Mouse (Mus musculus): ENCODE data around the gene Rab1b. TPM values are rescaled to one million over a fixed set of nuclear protein-coding genes. Genes with fewer than 3 reads are reported as not detected.

Rab1b gene
- polyA plus RNA-seq, 1 experiment from 2014 or later, result 231 TPM

GRCm38 (mm10) chr19:5069486-5069885 is 37.4 kb downstream of the Rab1b start:
- no peaks in the 10 kb centered on the region for H3K9me3 ChIP-seq (ENCODE audit: control insufficient read depth, low read length)
- peaks cover 39% of the 10 kb centered on the region for H3K27me3 ChIP-seq (ENCODE audit: control insufficient read depth, insufficient read depth, low read length)
- H3K27ac ChIP-seq (ENCODE audit: low read depth, low read length), result no peak overlapping the region
- peaks cover 24% of the 10 kb centered on the region for H3K4me1 ChIP-seq (ENCODE audit: control insufficient read depth, insufficient read depth, low read length)
- DNase-seq (ENCODE audit: low spot score, missing footprints) (no peak), ATAC-seq (ENCODE audit: low FRiP score) (no peak)
- H3K4me3 ChIP-seq (ENCODE audit: low read depth, low read length), result no peak overlapping the region
- no peaks in the 10 kb centered on the region for H3K36me3 ChIP-seq (ENCODE audit: control insufficient read depth, insufficient read depth, low read length)
- no peak overlapping the region for H3K9ac ChIP-seq (ENCODE audit: low read length)
- WGBS, result 90% methylated on average over 5 of the region's 5 CpGs
- H3K4me2 ChIP-seq, result no peak overlapping the region

- H3K9me3 ChIP-seq (ENCODE audit: control insufficient read depth, low read length), result no peaks in the 10 kb centered on the region
- H3K4me3 ChIP-seq (ENCODE audit: low read depth, low read length), result peak overlapping the region; percentile 33
- H3K27me3 ChIP-seq (ENCODE audit: control insufficient read depth, insufficient read depth, low read length), result peaks cover 39% of the 10 kb centered on the region
- no peak overlapping the region for H3K27ac ChIP-seq (ENCODE audit: low read depth, low read length)
- DNase-seq (ENCODE audit: low spot score, missing footprints) (peak; percentile 90), ATAC-seq (ENCODE audit: low FRiP score) (no peak)
- H3K36me3 ChIP-seq (ENCODE audit: control insufficient read depth, insufficient read depth, low read length), result no peaks in the 10 kb centered on the region
- H3K4me1 ChIP-seq (ENCODE audit: control insufficient read depth, insufficient read depth, low read length), result peaks cover 24% of the 10 kb centered on the region
- peak overlapping the region; percentile 56 for H3K9ac ChIP-seq (ENCODE audit: low read length)
- peak overlapping the region; percentile 78 for H3K4me2 ChIP-seq
- 43% methylated on average over 21 of the region's 21 CpGs for WGBS
Measured at GRCm38 (mm10) chr19:5068570-5069234, 38.2 kb downstream of the Rab1b start.

- no peaks in the 10 kb centered on the region for H3K36me3 ChIP-seq (ENCODE audit: control insufficient read depth, insufficient read depth, low read length)
- DNase-seq (ENCODE audit: low spot score, missing footprints) (peak; percentile 93), ATAC-seq (ENCODE audit: low FRiP score) (no peak)
- 2% methylated on average over 44 of the region's 56 CpGs for WGBS
- peak within 1 kb of the TSS; percentile 33 for H3K4me3 ChIP-seq (ENCODE audit: low read depth, low read length)
- peaks cover 24% of the 10 kb centered on the region for H3K4me1 ChIP-seq (ENCODE audit: control insufficient read depth, insufficient read depth, low read length)
- peaks cover 39% of the 10 kb centered on the region for H3K27me3 ChIP-seq (ENCODE audit: control insufficient read depth, insufficient read depth, low read length)
- no peak within 1 kb of the TSS for H3K27ac ChIP-seq (ENCODE audit: low read depth, low read length)
- H3K4me2 ChIP-seq, result peak within 1 kb of the TSS; percentile 78
- peak within 1 kb of the TSS; percentile 56 for H3K9ac ChIP-seq (ENCODE audit: low read length)
- H3K9me3 ChIP-seq (ENCODE audit: control insufficient read depth, low read length), result no peaks in the 10 kb centered on the region
Measured at GRCm38 (mm10) chr19:5067867-5068569, 38.9 kb downstream of the Rab1b start, which contains the start of gene Cd248. Gene Cd248 (plus strand): TSS chr19:5068078.

- Histone ChIP-seq H3K9ac (ENCODE audit: low read length) (peak overlapping the region; percentile 56; the same call in 1 of the 2 replicates), H3K4me2 (peak overlapping the region; percentile 78), H3K4me1 (ENCODE audit: control insufficient read depth, insufficient read depth, low read length) (peaks cover 20% of the 10 kb centered on the region), H3K9me3 (ENCODE audit: control insufficient read depth, low read length) (no peaks in the 10 kb centered on the region), H3K4me3 (ENCODE audit: low read depth, low read length) (peak overlapping the region; percentile 33), H3K36me3 (ENCODE audit: control insufficient read depth, insufficient read depth, low read length) (no peaks in the 10 kb centered on the region), H3K27me3 (ENCODE audit: control insufficient read depth, insufficient read depth, low read length) (peaks cover 39% of the 10 kb centered on the region), H3K27ac (ENCODE audit: low read depth, low read length) (no peak overlapping the region)
- 8% methylated on average over 15 of the region's 15 CpGs for WGBS
- DNase-seq (ENCODE audit: low spot score, missing footprints), result peak; percentile 92
- ATAC-seq (ENCODE audit: low FRiP score), result no peak
Measured at GRCm38 (mm10) chr19:5067040-5067799, 39.7 kb downstream of the Rab1b start.

- ATAC-seq (ENCODE audit: low FRiP score), result no peak
- no peak for DNase-seq (ENCODE audit: low spot score, missing footprints)
- Histone ChIP-seq H3K9ac (ENCODE audit: low read length) (no peak overlapping the region), H3K4me3 (ENCODE audit: low read depth, low read length) (no peak overlapping the region), H3K27ac (ENCODE audit: low read depth, low read length) (no peak overlapping the region), H3K36me3 (ENCODE audit: control insufficient read depth, insufficient read depth, low read length) (no peaks in the 10 kb centered on the region), H3K9me3 (ENCODE audit: control insufficient read depth, low read length) (no peaks in the 10 kb centered on the region), H3K27me3 (ENCODE audit: control insufficient read depth, insufficient read depth, low read length) (peaks cover 31% of the 10 kb centered on the region), H3K4me2 (no peak overlapping the region), H3K4me1 (ENCODE audit: control insufficient read depth, insufficient read depth, low read length) (peaks cover 10% of the 10 kb centered on the region)
- 75% methylated on average over 7 of the region's 7 CpGs for WGBS
Measured at GRCm38 (mm10) chr19:5065104-5065503, 41.8 kb downstream of the Rab1b start.

GRCm38 (mm10) chr19:5062446-5062845 is 44.4 kb downstream of the Rab1b start:
- DNase-seq (ENCODE audit: low spot score, missing footprints) (no peak), ATAC-seq (ENCODE audit: low FRiP score) (no peak)
- H3K36me3 ChIP-seq (ENCODE audit: control insufficient read depth, insufficient read depth, low read length), result no peaks in the 10 kb centered on the region
- no peak overlapping the region for H3K4me2 ChIP-seq
- no peak overlapping the region for H3K4me3 ChIP-seq (ENCODE audit: low read depth, low read length)
- peaks cover 8% of the 10 kb centered on the region for H3K4me1 ChIP-seq (ENCODE audit: control insufficient read depth, insufficient read depth, low read length)
- no peak overlapping the region for H3K9ac ChIP-seq (ENCODE audit: low read length)
- WGBS, result 84% methylated on average over 6 of the region's 6 CpGs
- peaks cover 5% of the 10 kb centered on the region; the same call in 1 of the 2 replicates for H3K27me3 ChIP-seq (ENCODE audit: control insufficient read depth, insufficient read depth, low read length)
- H3K27ac ChIP-seq (ENCODE audit: low read depth, low read length), result no peak overlapping the region
- no peaks in the 10 kb centered on the region for H3K9me3 ChIP-seq (ENCODE audit: control insufficient read depth, low read length)

GRCm38 (mm10) chr19:5062041-5062440 is 44.8 kb downstream of the Rab1b start:
- no peak overlapping the region for H3K4me2 ChIP-seq
- peaks cover 8% of the 10 kb centered on the region; the same call in 1 of the 2 replicates for H3K4me1 ChIP-seq (ENCODE audit: control insufficient read depth, insufficient read depth, low read length)
- no peak overlapping the region for H3K9ac ChIP-seq (ENCODE audit: low read length)
- no peaks in the 10 kb centered on the region for H3K36me3 ChIP-seq (ENCODE audit: control insufficient read depth, insufficient read depth, low read length)
- no peaks in the 10 kb centered on the region for H3K9me3 ChIP-seq (ENCODE audit: control insufficient read depth, low read length)
- DNase-seq (ENCODE audit: low spot score, missing footprints) (no peak), ATAC-seq (ENCODE audit: low FRiP score) (no peak)
- H3K4me3 ChIP-seq (ENCODE audit: low read depth, low read length), result no peak overlapping the region
- WGBS, result 91% methylated on average over 5 of the region's 5 CpGs
- H3K27me3 ChIP-seq (ENCODE audit: control insufficient read depth, insufficient read depth, low read length), result 0 out of 2 replicates have a peak, but pooled peaks cover 2% of the 10 kb centered on the region
- no peak overlapping the region for H3K27ac ChIP-seq (ENCODE audit: low read depth, low read length)

GRCm38 (mm10) chr19:5060365-5061330 is 46.2 kb downstream of the Rab1b start:
- ATAC-seq (ENCODE audit: low FRiP score), result no peak
- no peaks in the 10 kb centered on the region for H3K36me3 ChIP-seq (ENCODE audit: control insufficient read depth, insufficient read depth, low read length)
- H3K9ac ChIP-seq (ENCODE audit: low read length), result no peak overlapping the region
- H3K27ac ChIP-seq (ENCODE audit: low read depth, low read length), result no peak overlapping the region
- H3K4me2 ChIP-seq, result no peak overlapping the region
- H3K9me3 ChIP-seq (ENCODE audit: control insufficient read depth, low read length), result no peaks in the 10 kb centered on the region
- H3K4me3 ChIP-seq (ENCODE audit: low read depth, low read length), result no peak overlapping the region
- no peak for DNase-seq (ENCODE audit: low spot score, missing footprints)
- H3K4me1 ChIP-seq (ENCODE audit: control insufficient read depth, insufficient read depth, low read length), result peaks cover 8% of the 10 kb centered on the region; the same call in 1 of the 2 replicates
- H3K27me3 ChIP-seq (ENCODE audit: control insufficient read depth, insufficient read depth, low read length), result no peaks in the 10 kb centered on the region
- 41% methylated on average over 5 of the region's 5 CpGs for WGBS

Data from midbrain, embryonic 11.5 days (tissue).